Mouse (Mus musculus) brain, embryonic 14.5 days (tissue): ENCODE results near the gene Med12l. TPM values are rescaled to one million over a fixed set of nuclear protein-coding genes. Genes with fewer than 3 reads are reported as not detected.

Source experiments
- DNase-seq: peaks from one replicate; pipeline ENCODE4 v3.0.0-alpha.2; 2011; ENCODE audit warnings: low read depth
- CTCF ChIP-seq: fragments of 200-500 bp; IDR thresholded peaks from 2 replicates; pipeline ENCODE4 v1.5.1; 2012; ENCODE audit warnings: inconsistent platforms, mild to moderate bottlenecking, moderate library complexity, borderline replicate concordance; ENCODE audit not compliant: insufficient read depth, insufficient read length; ENCODE audit errors: extremely low read depth
- POLR2A ChIP-seq: fragments of 200-500 bp; IDR thresholded peaks from 2 replicates; pipeline ENCODE4 v1.6.1; 2012; ENCODE audit warnings: mild to moderate bottlenecking, inconsistent platforms, borderline replicate concordance; ENCODE audit not compliant: poor library complexity, insufficient read depth, insufficient read length, severe bottlenecking; ENCODE audit errors: extremely low read depth
- polyA plus RNA-seq: library from polyadenylated mRNA; depleted of rRNA; stranded (reverse); fragments of >200 nt; gene quantifications from 2 replicates; pipeline ENCODE4 v1.2.3, GENCODE M21; 2012; rRNA removed

Med12l gene
- polyA plus RNA-seq, 1 experiment: 12.3 TPM

- DNase-seq: peak; percentile 90
- TF ChIP-seq POLR2A (0 out of 2 replicates have a peak, but pooled peaks have one; percentile 5), CTCF (peak; percentile 14; the same call in 1 of the 2 replicates)
Observed at GRCm38 (mm10) chr3:59344065-59344905, 338.7 kb downstream of the Med12l start, which contains the start of gene Igsf10. Gene Igsf10, minus strand, starts transcription at chr3:59344394.

- TF ChIP-seq CTCF (no peak), POLR2A (no peak)
- no peak for DNase-seq
Observed at GRCm38 (mm10) chr3:59351768-59352167, 346.1 kb downstream of the Med12l start.

- DNase-seq: no peak
- TF ChIP-seq POLR2A: no peak
- TF ChIP-seq CTCF: no peak
Observed at GRCm38 (mm10) chr3:59354156-59354555, 348.5 kb downstream of the Med12l start.

GRCm38 (mm10) chr3:59360102-59360501 is 354.5 kb downstream of the Med12l start:
- TF ChIP-seq POLR2A: no peak
- TF ChIP-seq CTCF: no peak
- DNase-seq: no peak

GRCm38 (mm10) chr3:59361895-59362294 is 356.3 kb downstream of the Med12l start:
- no peak for DNase-seq
- no peak for TF ChIP-seq POLR2A
- TF ChIP-seq CTCF: no peak

Other genes with a start within 250 kb of the Med12l start
- 0.08 and 0.11 TPM in 2 replicates for gene Mindy4b-ps, start 183.5 kb upstream of the Med12l start, polyA plus RNA-seq
- gene Clrn1, start 120.5 kb upstream of the Med12l start, polyA plus RNA-seq: 0.74 and 0.85 TPM in 2 replicates
- not detected in 2 replicates for gene Gpr171, start 96.0 kb downstream of the Med12l start, polyA plus RNA-seq
- gene P2ry14, start 147.8 kb downstream of the Med12l start, polyA plus RNA-seq: 1.0 and 1.4 TPM in 2 replicates
- gene Gpr87, start 189.3 kb downstream of the Med12l start, polyA plus RNA-seq: 0.08 and 0.48 TPM in 2 replicates
- 1.6 TPM in 2 replicates for gene P2ry13, start 205.1 kb downstream of the Med12l start, polyA plus RNA-seq